Mouse (Mus musculus): ENCODE measurements at regions not wholly inside any gene's neighbourhood (a gene's known extent, or its start where the extent isn't known, plus 50 kb on each side); places are given as distances from the start of the nearest gene placed in this dataset.
"Not testable (repeated sequence)": the region's sequence is repeated elsewhere in the genome, so short reads cannot be mapped to it uniquely, and the experiment has no call there.

DNA sequence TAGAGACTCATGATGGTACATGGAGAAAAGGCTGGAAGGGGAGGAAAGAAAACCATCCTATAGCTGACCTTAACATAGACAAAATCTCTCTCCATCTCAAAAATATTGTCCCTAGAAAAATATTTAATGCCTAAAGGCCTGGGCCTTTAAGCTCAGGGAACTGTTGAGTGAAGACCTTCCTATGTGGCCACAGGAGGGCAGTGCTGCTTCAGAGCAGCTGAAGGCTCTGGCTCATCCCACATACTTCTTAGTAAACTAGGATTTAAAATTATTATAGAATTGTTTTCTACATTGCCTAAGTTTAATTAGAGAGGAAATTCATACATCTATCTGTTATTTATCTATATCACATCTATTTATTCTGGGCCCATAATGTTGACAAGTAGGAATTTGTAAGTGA lies 706.5 kb downstream of the Dad1 start:
- TF ChIP-seq POLR2A (IDR thresholded peaks at IDR 0.05; ENCODE audit: control insufficient read depth, extremely low read depth, insufficient read depth, low read length, poor library complexity); CTCF (IDR thresholded peaks at IDR 0.05; ENCODE audit: borderline replicate concordance, control insufficient read depth, extremely low read depth, insufficient read depth, low read length, poor library complexity): not testable (repeated sequence)
